Mouse (Mus musculus): ENCODE data around the gene Csf2ra.

GRCm38 (mm10) chr19:61267141-61267540 lies 38.9 kb upstream of the Csf2ra start:
- no peak for TF ChIP-seq POLR2A (IDR thresholded peaks at IDR 0.05; ENCODE audit: borderline replicate concordance, extremely low read depth, insufficient read depth, insufficient read length, poor library complexity, severe bottlenecking)
- TF ChIP-seq CTCF (IDR thresholded peaks at IDR 0.05; ENCODE audit: borderline replicate concordance, extremely low read depth, insufficient read depth, insufficient read length), result no peak
